Mouse (Mus musculus): ENCODE measurements at regions not wholly inside any gene's neighbourhood (a gene's known extent, or its start where the extent isn't known, plus 50 kb on each side); places are given as distances from the start of the nearest gene placed in this dataset.

DNA sequence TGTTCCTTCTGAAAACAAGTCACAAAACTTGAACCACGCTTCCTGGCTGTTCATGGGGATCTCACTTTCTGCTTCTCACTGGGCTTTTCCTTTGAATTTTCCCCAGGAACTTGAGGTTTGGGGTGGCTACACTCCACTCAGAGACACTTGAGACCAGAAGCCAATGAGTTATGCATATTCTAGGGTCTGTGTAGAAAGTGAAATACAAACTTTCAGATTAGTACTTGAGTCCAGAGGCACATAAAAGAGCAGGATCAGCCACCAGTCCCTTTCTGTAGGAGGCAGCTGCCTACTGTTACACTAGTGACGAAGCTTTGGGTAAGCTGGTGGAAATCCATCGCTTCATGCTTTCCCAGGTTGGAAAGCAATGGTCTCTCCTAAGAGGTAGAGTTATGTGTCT, 60.4 kb upstream of the Serpine2 start:
- no peak for ATAC-seq (ENCODE audit: insufficient read depth, low FRiP score)
- no peaks in the 10 kb centered on the region for H3K4me1 ChIP-seq (ENCODE audit: control insufficient read depth, insufficient read depth, low read length)
- no peaks in the 10 kb centered on the region for H3K27me3 ChIP-seq (ENCODE audit: control insufficient read depth, insufficient read depth, low read length)
- no peak overlapping the region for H3K4me2 ChIP-seq (ENCODE audit: low read depth, low read length)
- no peak overlapping the region for H3K9ac ChIP-seq (ENCODE audit: low read length)
- H3K9me3 ChIP-seq (replicated peaks; ENCODE audit: control insufficient read depth, low read length): no peaks in the 10 kb centered on the region
- WGBS: 82% methylated on average over 3 of the region's 3 CpGs
- no peaks in the 10 kb centered on the region for H3K36me3 ChIP-seq (ENCODE audit: control insufficient read depth, insufficient read depth, low read length)
- H3K27ac ChIP-seq (ENCODE audit: low read length): no peak overlapping the region
- H3K4me3 ChIP-seq (replicated peaks; ENCODE audit: low read length): no peak overlapping the region

DNA sequence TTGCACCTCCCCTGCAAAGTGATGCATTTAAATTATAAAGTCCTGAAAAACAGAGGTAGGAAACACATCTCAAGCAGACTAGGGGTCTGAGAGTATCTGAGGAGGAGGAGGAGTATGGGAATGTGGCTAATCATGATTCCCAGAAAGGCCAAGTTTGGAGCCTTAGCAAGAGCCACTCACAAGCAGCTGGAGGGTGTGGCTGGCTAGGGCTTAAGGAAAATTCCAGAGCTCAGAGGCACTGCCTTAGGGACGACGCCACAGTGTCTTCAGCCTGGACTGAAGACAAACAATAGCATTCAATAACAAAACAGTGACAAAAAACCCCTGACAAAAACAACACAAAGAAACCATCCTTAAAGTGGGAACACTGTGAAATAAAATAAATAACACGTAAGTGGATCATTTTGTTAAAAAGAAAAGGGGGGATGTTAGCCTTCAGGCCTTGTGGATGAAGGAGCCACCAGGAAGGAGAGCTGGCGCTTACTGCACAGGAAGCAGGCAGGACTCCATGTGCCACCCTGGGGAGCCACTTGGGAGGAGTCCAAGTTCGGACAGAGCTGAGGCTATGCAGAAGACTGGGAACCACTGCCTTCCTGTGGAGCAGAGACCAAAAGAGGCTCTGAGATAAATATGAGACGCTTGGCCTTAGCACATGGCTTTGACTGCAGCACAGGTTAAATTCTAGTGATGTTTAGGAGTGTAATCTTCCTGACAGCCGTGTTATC, 56.6 kb upstream of the Serpine2 start:
- 64% methylated on average over 7 of the region's 7 CpGs for WGBS
- Histone ChIP-seq H3K4me1 (ENCODE audit: control insufficient read depth, insufficient read depth, low read length) (no peaks in the 10 kb centered on the region), H3K9ac (ENCODE audit: low read length) (no peak overlapping the region), H3K36me3 (ENCODE audit: control insufficient read depth, insufficient read depth, low read length) (no peaks in the 10 kb centered on the region), H3K4me3 (replicated peaks; ENCODE audit: low read length) (no peak overlapping the region), H3K27ac (ENCODE audit: low read length) (no peak overlapping the region), H3K9me3 (replicated peaks; ENCODE audit: control insufficient read depth, low read length) (no peaks in the 10 kb centered on the region), H3K27me3 (ENCODE audit: control insufficient read depth, insufficient read depth, low read length) (no peaks in the 10 kb centered on the region), H3K4me2 (ENCODE audit: low read depth, low read length) (no peak overlapping the region)
- no peak for ATAC-seq (ENCODE audit: insufficient read depth, low FRiP score)
